Mouse (Mus musculus) hindbrain, embryonic 13.5 days (tissue): ENCODE data around the gene Emb. TPM values are rescaled to one million over a fixed set of nuclear protein-coding genes. Genes with fewer than 3 reads are reported as not detected.

ENCODE experiments used
- ATAC-seq: fragments of 200-750 bp; cut with Nextera tagmentation; 2 replicates; pipeline ENCODE4 v1.8.0; 2017; ENCODE audit warnings: moderate TSS enrichment; ENCODE audit not compliant: low FRiP score
- H3K27ac ChIP-seq: fragments of 300-500 bp; sonication (generic); 2 replicates; pipeline ENCODE4 v1.5.1; 2015; ENCODE audit warnings: inconsistent platforms, mild to moderate bottlenecking, moderate library complexity
- H3K27me3 ChIP-seq: fragments of 300-500 bp; sonication (generic); 2 replicates; pipeline ENCODE4 v1.6.1; 2015; ENCODE audit warnings: mild to moderate bottlenecking, inconsistent platforms
- H3K36me3 ChIP-seq: fragments of 300-500 bp; sonication (generic); 2 replicates; pipeline ENCODE4 v1.6.1; 2015; ENCODE audit warnings: mild to moderate bottlenecking, inconsistent platforms
- H3K4me1 ChIP-seq: fragments of 300-500 bp; sonication (generic); replicated peaks from 2 replicates; pipeline ENCODE4 v1.6.1; 2015; ENCODE audit warnings: inconsistent platforms
- H3K4me2 ChIP-seq: fragments of 300-500 bp; sonication (generic); 2 replicates; pipeline ENCODE4 v1.6.1; 2015; ENCODE audit warnings: inconsistent platforms, mild to moderate bottlenecking, moderate library complexity
- H3K4me3 ChIP-seq: fragments of 300-500 bp; sonication (generic); 2 replicates; pipeline ENCODE4 v1.5.1; 2015; ENCODE audit warnings: mild to moderate bottlenecking, inconsistent platforms
- H3K9ac ChIP-seq: fragments of 300-500 bp; sonication (generic); 2 replicates; pipeline ENCODE4 v1.6.1; 2015; ENCODE audit warnings: mild to moderate bottlenecking, inconsistent platforms
- H3K9me3 ChIP-seq: fragments of 300-500 bp; sonication (generic); 2 replicates; pipeline ENCODE4 v1.6.1; 2016; ENCODE audit warnings: inconsistent platforms
- WGBS: fragments of 180-500 bp; shearing (Covaris S2); methylation state at CpG from one replicate; pipeline ENCODE4 v1.1.7; 2015; 5-methylcytosine and 5-hydroxymethylcytosine counted together
- polyA plus RNA-seq: library from polyadenylated mRNA; unstranded; fragments of >200 nt; fragmentation: Nextera tagmentation; extraction: Ambion mirVana; gene quantifications from 2 replicates; pipeline ENCODE4 v1.2.1, GENCODE M21; 2015

The Emb gene
- polyA plus RNA-seq, 1 experiment from 2014 or later: 14.4 TPM

DNA sequence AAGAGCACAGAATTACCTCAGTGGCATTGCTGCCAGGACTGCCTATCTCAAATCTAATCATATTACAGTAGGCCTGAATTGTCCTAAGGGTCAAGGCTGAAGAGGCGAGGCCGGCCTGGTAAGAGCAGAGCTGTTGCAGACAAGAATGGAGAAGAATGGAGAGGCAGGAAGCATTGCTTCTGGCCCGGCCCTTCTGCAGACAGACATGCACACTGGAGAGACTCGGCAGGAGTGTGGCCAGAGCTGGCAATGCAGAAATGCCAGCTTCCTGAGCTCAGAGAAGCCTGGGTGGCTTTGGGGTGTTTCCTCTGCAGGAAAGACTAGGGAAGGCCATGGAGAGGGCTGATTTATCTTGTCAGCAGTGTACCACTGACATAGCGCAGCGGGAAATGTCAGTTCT lies 17.2 kb downstream of the Emb start:
- H3K27me3 ChIP-seq: no peaks in the 10 kb centered on the region
- WGBS: 75% methylated on average over 6 of the region's 6 CpGs
- no peak overlapping the region for H3K9ac ChIP-seq
- no peak for ATAC-seq
- no peaks in the 10 kb centered on the region for H3K36me3 ChIP-seq
- H3K27ac ChIP-seq: no peak overlapping the region
- peaks cover 18% of the 10 kb centered on the region for H3K4me1 ChIP-seq
- H3K4me2 ChIP-seq: no peak overlapping the region
- no peaks in the 10 kb centered on the region for H3K9me3 ChIP-seq
- no peak overlapping the region for H3K4me3 ChIP-seq

DNA sequence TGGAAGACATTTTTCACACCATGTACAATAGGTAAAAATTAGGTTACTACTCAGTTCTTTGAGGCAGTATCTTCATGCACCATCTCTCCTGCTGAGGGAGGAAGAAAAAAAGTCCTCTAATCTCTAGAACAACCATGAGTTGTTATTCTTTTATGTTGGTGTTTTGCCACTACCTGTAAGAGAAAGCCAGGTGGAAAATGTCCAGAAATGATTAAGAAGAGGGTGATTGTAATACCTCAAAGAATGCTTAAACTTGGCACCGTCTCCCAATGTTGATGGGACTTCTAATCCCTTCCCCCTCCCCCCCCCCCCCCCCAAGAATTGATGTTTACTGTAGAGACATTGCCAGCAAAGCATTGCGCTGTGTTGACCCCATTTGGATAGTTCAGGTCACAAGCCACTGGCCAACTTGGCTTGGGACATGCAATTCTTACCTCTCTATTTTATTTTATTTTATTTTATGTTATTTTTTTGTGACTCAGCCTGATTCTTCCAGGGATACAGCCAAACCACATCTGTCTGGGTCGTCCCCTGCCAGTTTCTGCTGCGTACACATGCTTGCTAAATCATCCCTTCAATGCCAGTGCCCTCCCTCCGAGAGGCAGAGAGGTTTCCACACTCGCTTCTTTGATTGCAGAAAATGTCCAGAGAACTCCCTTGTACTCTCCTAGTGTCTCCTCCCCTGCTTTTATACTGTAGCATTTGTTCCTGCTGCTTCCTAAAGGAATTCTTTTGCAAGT lies 22.2 kb downstream of the Emb start:
- no peak for ATAC-seq
- no peak overlapping the region for H3K4me3 ChIP-seq
- H3K27me3 ChIP-seq: no peaks in the 10 kb centered on the region
- no peak overlapping the region for H3K27ac ChIP-seq
- no peak overlapping the region for H3K4me2 ChIP-seq
- peaks cover 3% of the 10 kb centered on the region for H3K4me1 ChIP-seq
- no peaks in the 10 kb centered on the region for H3K36me3 ChIP-seq
- 81% methylated on average over 6 of the region's 6 CpGs for WGBS
- no peaks in the 10 kb centered on the region for H3K9me3 ChIP-seq
- H3K9ac ChIP-seq: no peak overlapping the region

DNA sequence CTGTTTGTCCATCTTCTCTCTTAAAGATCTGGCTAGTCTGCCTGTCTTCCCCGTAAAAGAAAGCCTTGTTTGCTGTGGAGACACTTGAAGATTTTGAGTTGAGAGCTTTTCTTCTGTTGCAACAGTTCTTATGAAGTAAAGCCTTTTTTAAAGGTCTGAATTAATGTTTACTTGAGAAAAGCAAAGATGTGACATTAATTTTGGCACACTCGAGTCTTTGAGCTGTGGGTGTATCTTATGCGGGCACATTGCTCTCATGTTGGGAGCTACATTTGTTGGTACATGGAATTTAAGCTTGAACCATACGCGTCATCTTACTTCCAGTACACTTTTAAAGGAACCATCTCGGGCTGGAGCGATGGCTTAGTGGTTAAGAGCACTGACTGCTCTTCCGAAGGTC lies 25.5 kb downstream of the Emb start:
- WGBS: 95% methylated on average over 8 of the region's 8 CpGs
- no peak overlapping the region for H3K27ac ChIP-seq

DNA sequence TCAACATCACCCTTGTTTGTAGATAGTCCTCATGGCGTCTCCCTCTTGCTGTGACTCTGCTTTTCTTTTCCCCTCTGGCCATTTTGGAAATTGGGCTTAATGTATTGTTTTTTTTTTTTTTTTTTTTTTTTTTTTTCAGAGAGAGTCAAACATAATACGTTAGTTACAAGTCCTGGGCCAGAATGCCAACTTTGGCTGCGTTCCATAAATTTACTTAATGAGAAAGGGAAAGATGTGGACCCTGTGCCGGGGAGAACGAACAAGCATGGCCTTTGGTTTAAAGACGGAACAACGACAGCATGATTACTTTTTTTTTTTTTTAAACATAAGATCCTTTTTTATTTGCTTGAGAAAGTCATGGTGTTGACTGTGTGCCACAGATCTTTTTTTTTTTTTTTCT lies 26.1 kb downstream of the Emb start:
- Histone ChIP-seq H3K27me3 (no peaks in the 10 kb centered on the region), H3K4me2 (no peak overlapping the region), H3K4me1 (peaks cover 17% of the 10 kb centered on the region), H3K36me3 (no peaks in the 10 kb centered on the region), H3K27ac (no peak overlapping the region), H3K9ac (no peak overlapping the region), H3K9me3 (no peaks in the 10 kb centered on the region), H3K4me3 (no peak overlapping the region)
- WGBS: 63% methylated on average over 7 of the region's 7 CpGs
- no peak for ATAC-seq

More for the DNA sequence above, 25.5 kb downstream of the Emb start:
- Histone ChIP-seq H3K4me2 (no peak overlapping the region), H3K27me3 (no peaks in the 10 kb centered on the region), H3K9me3 (no peaks in the 10 kb centered on the region), H3K4me1 (peaks cover 17% of the 10 kb centered on the region), H3K9ac (no peak overlapping the region), H3K36me3 (no peaks in the 10 kb centered on the region), H3K4me3 (no peak overlapping the region)
- ATAC-seq: no peak

DNA sequence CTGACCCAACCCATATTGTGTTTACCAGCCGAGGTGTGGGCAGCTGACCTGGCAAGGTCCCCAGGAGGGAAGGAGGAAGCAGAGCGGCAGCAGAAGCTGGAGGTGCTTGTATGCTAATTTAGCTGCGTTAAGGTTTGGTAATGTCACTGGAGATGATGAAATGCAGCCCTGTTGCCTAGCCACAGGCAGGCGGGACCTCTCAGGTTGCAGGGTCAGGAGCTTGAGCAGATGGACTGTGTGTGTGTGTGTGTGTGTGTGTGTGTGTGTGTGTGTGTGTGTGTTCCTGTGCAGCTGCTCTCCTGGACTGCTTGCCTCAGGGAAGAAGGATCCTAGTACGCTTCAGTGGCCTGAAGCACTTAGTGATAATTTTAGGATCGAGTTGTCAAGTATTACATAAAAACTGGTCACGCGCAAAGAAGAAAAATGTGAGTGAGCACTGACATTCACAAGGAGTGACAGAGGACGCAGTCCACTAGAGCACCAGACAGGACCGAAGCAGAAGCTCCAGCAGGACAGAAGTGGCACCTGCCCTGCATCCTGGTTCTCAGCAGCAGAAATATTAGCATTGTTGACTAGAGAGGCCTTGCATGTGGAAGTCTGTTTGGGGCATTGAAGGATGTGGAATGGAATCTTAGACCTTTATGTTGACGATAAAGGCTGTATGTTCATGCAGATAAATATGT lies 27.3 kb downstream of the Emb start:
- H3K36me3 ChIP-seq: no peaks in the 10 kb centered on the region
- no peak overlapping the region for H3K4me3 ChIP-seq
- 40% methylated on average over 11 of the region's 11 CpGs for WGBS
- no peaks in the 10 kb centered on the region for H3K27me3 ChIP-seq
- peak overlapping the region; percentile 19; the same call in 1 of the 2 replicates for H3K9ac ChIP-seq
- ATAC-seq: peak; percentile 81
- peak overlapping the region; percentile 13; the same call in 1 of the 2 replicates for H3K4me2 ChIP-seq
- peaks cover 17% of the 10 kb centered on the region for H3K4me1 ChIP-seq
- H3K9me3 ChIP-seq: no peaks in the 10 kb centered on the region
- peak overlapping the region; percentile 66 for H3K27ac ChIP-seq

DNA sequence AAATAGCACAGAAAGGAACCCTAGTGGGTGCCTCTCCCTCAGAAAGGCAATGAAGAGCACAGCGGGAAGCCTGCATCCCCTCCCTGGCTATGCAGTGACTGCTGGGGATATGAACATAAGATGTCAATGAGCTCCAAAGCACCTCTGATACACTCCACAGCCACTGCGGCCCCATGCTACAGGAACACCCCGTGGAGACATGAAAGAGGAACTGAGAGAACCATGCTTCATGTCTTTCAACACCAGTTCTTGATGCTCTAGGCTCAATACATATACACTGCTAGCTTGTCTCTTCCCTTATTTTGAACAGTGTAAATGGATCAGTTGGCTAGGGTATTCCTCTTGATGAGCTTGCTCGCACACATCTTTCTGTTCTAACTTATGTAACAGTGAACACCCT lies 28.8 kb downstream of the Emb start:
- Histone ChIP-seq H3K36me3 (no peaks in the 10 kb centered on the region), H3K27ac (no peak overlapping the region), H3K4me3 (no peak overlapping the region), H3K27me3 (no peaks in the 10 kb centered on the region), H3K4me1 (peaks cover 17% of the 10 kb centered on the region), H3K4me2 (no peak overlapping the region), H3K9ac (no peak overlapping the region), H3K9me3 (no peaks in the 10 kb centered on the region)
- ATAC-seq: no peak
- 92% methylated on average over 4 of the region's 4 CpGs for WGBS

DNA sequence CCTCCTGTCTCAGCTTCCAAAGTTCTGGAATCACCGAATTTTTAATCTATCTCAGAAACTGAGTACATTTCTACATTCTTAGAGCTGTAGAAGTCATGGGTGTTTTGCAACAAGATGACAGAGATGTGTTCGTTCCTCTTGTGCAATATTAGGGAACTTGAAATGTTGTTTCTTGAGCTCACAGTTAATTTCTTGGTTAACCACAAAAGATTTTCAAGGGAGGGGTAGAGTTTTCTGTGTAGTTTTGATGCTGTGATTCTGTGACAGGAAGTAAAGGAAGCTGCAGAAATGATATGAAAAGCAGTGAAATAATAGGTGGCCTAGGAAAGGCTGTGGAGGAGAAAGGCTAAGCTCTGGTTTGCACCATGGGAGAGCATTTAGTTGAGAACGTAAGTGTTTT lies 33.7 kb downstream of the Emb start:
- Histone ChIP-seq H3K9me3 (no peaks in the 10 kb centered on the region), H3K27ac (no peak overlapping the region), H3K4me3 (no peak overlapping the region), H3K36me3 (no peaks in the 10 kb centered on the region), H3K4me2 (no peak overlapping the region), H3K27me3 (no peaks in the 10 kb centered on the region), H3K4me1 (peaks cover 1% of the 10 kb centered on the region; the same call in 1 of the 2 replicates), H3K9ac (no peak overlapping the region)
- ATAC-seq: no peak
- WGBS: 95% methylated on average over 3 of the region's 3 CpGs

DNA sequence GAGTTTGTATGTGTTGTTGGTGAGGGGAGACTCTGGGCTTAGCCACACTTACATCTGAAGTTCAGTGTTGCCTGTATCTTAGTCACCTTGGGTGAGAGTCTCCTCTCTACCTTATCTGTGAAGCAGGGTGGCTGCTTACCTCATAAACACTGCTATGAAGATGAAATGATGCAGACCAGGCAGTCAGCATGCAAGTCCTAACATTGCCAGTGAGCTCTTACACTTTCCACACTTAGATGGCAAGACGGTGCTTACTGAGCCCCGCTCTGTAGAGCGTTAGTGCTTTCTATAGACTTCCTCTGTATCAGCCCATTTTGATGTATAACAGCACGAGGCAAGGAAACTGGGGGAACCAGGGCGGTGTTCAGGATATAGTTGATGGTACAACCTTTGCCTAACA lies 34.3 kb downstream of the Emb start:
- ATAC-seq: no peak

DNA sequence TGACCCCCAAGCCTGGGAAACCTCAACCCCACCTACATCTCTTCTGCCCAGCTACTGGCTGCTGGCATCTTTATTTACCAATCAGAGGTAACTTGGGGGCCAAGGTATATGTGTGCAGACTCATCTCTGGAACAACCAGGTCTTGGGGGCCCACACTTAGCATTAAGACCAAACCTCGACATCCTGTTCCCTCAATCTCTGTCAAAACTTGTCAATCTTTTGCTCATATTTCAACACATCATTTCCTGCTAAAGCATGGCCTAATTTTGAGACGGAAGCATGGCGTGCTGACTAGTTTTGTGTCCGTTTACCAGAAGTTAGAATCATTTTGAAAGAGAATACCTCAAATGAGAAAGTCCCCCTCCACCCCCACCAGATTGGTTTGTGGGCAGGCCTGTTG lies 52.4 kb downstream of the Emb start:
- ATAC-seq: no peak

More for the DNA sequence above, 34.3 kb downstream of the Emb start:
- H3K27ac ChIP-seq: no peak overlapping the region
- H3K9me3 ChIP-seq: no peaks in the 10 kb centered on the region
- WGBS: 91% methylated on average over 5 of the region's 5 CpGs
- H3K4me2 ChIP-seq: no peak overlapping the region
- no peak overlapping the region for H3K4me3 ChIP-seq
- no peaks in the 10 kb centered on the region for H3K36me3 ChIP-seq
- H3K4me1 ChIP-seq: no peaks in the 10 kb centered on the region
- no peak overlapping the region for H3K9ac ChIP-seq
- H3K27me3 ChIP-seq: no peaks in the 10 kb centered on the region

DNA sequence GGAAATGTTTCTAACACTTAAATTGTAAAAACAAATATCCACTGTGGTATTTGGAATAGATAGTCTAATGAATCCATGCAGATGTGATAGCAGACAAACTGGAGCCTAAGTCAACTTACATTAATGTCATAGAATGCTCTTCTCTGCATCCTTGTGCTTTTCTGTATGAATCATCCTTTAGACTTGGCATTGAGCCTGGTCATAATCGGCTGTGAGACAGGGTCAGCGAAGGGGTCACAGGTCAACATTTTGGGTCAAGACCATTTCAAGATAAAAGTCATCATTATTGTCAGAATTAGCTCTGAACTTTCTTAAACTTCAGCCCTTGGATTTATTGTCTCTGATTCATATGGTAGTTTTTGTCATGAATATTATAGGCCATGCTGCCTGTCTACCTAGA lies 57.8 kb downstream of the Emb start:
- no peak overlapping the region for H3K4me2 ChIP-seq

More for the DNA sequence above, 52.4 kb downstream of the Emb start:
- no peak overlapping the region for H3K4me2 ChIP-seq
- no peaks in the 10 kb centered on the region for H3K27me3 ChIP-seq
- no peaks in the 10 kb centered on the region for H3K9me3 ChIP-seq
- H3K4me1 ChIP-seq: no peaks in the 10 kb centered on the region
- no peak overlapping the region for H3K27ac ChIP-seq
- no peak overlapping the region for H3K4me3 ChIP-seq
- 92% methylated on average over 4 of the region's 4 CpGs for WGBS
- H3K9ac ChIP-seq: no peak overlapping the region
- H3K36me3 ChIP-seq: no peaks in the 10 kb centered on the region

DNA sequence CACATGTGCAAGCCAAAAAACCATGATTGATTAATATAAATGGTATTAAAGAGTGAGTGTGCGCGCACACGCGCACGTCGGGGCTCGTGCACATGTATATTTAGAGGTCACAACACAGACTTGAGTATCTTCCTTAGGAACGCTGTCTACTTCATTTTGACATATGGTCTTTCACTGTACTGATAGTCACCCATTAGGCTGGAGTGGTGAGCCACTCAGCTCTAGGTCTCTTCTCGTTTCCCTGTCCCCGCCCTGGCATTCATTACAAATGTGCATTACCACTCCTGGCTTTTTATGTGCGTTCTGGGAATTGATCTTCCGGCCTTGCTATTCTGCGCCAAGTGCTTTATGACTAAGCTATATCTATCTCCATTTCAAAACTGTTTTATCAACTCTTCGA lies 59.6 kb downstream of the Emb start:
- WGBS: 88% methylated on average over 14 of the region's 14 CpGs
- Histone ChIP-seq H3K4me3 (no peak overlapping the region), H3K27ac (no peak overlapping the region), H3K9ac (no peak overlapping the region), H3K36me3 (peaks cover 6% of the 10 kb centered on the region; the same call in 1 of the 2 replicates), H3K4me2 (no peak overlapping the region), H3K9me3 (no peaks in the 10 kb centered on the region), H3K4me1 (no peaks in the 10 kb centered on the region), H3K27me3 (no peaks in the 10 kb centered on the region)
- ATAC-seq: no peak

More for the DNA sequence above, 57.8 kb downstream of the Emb start:
- peaks cover 6% of the 10 kb centered on the region; the same call in 1 of the 2 replicates for H3K36me3 ChIP-seq
- no peak for ATAC-seq
- no peaks in the 10 kb centered on the region for H3K27me3 ChIP-seq
- H3K4me1 ChIP-seq: no peaks in the 10 kb centered on the region
- H3K27ac ChIP-seq: no peak overlapping the region
- no peak overlapping the region for H3K9ac ChIP-seq
- H3K9me3 ChIP-seq: no peaks in the 10 kb centered on the region
- no peak overlapping the region for H3K4me3 ChIP-seq
- WGBS: 69% methylated on average over 2 of the region's 2 CpGs

DNA sequence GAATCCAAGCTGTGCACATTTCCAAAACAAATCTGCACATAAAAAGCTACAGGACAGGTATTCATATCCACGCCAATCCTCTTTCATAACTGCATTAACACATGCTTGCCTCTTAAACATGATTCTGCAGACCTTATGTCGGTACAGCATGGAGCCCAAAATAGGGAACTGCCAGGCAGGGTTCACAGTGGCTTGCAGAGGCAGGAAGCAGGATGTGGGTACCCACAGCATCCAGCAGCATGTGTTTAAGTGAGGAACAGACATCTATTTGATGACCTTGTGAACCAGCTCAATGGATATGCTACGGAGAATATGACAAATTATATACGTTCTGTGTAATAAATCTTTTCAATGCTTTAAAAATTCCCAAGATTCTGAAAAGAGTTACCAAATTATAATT lies 75.7 kb downstream of the Emb start:
- no peaks in the 10 kb centered on the region for H3K4me1 ChIP-seq
- H3K9me3 ChIP-seq: no peaks in the 10 kb centered on the region
- no peak for ATAC-seq
- H3K36me3 ChIP-seq: no peaks in the 10 kb centered on the region
- no peak overlapping the region for H3K4me3 ChIP-seq
- H3K27ac ChIP-seq: no peak overlapping the region
- no peak overlapping the region for H3K4me2 ChIP-seq
- H3K9ac ChIP-seq: no peak overlapping the region
- H3K27me3 ChIP-seq: no peaks in the 10 kb centered on the region
- 86% methylated on average over 4 of the region's 4 CpGs for WGBS

DNA sequence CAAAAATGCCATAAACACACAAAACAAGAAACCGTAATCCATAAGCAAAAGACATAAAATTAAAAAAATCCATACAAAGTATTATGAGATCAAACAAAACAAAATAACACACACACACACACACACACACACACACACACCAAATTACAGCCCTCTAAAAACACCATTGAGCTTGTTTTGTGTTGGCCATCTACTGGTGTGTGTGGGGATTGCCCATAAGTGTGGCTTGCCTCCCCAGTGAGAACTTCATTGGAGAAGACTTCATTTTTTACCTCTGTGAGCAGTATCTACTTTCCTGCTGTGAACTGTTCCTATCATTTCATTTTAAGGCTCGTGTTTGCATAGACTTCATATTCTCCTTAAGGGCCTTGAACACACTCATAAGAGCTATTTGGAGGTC lies 78.6 kb downstream of the Emb start:
- Histone ChIP-seq H3K27ac (no peak overlapping the region), H3K4me3 (no peak overlapping the region), H3K27me3 (no peaks in the 10 kb centered on the region), H3K9me3 (no peaks in the 10 kb centered on the region), H3K4me1 (no peaks in the 10 kb centered on the region), H3K9ac (no peak overlapping the region), H3K4me2 (no peak overlapping the region), H3K36me3 (no peaks in the 10 kb centered on the region)
- 96% methylated on average over 2 of the region's 2 CpGs for WGBS
- no peak for ATAC-seq
